ENCODE assay signal across 16 mouse cellular contexts in genomic region chr2:33892354-33892753, GRCm38 (mm10). TPM values are rescaled to one million over a fixed set of nuclear protein-coding genes. Genes with fewer than 3 reads are reported as not detected.
A peak's percentile ranks its signal among the peaks of the same experiment; 100 is the strongest.
DNase-seq lines count a peak whose midpoint lies in the region; ATAC-seq and TF ChIP-seq lines count a peak whose summit lies in the region.
"Had no signal": no experiment of that assay in that cellular context is flagged by ENCODE, and none has a peak within 500 bp of the region (broad histone marks: within the 10 kb centered on the region; RNA-seq: fewer than 3 reads in every experiment).

No protein-coding gene starts in this region.

- H3K4me1 ChIP-seq in forebrain, embryonic 13.5 days = peaks cover 5% of the 10 kb centered on the region
- H3K4me1 ChIP-seq in forebrain, embryonic 10.5 days = peaks cover 8% of the 10 kb centered on the region
- H3K4me1 ChIP-seq in midbrain, postnatal 0 days (ENCODE audit: insufficient read depth, low read length) = peaks cover 5% of the 10 kb centered on the region; the same call in 1 of the 2 replicates
- H3K4me1 ChIP-seq in midbrain, embryonic 16.5 days (ENCODE audit: control insufficient read depth, insufficient read depth, low read length) = peaks cover 7% of the 10 kb centered on the region
- peaks cover 13% of the 10 kb centered on the region for H3K4me1 ChIP-seq in forebrain, embryonic 16.5 days (replicated peaks; ENCODE audit: control insufficient read depth, insufficient read depth, low read length)
- H3K4me1 ChIP-seq in embryonic facial prominence, embryonic 10.5 days = peaks cover 6% of the 10 kb centered on the region

- H3K4me2 ChIP-seq in forebrain, embryonic 13.5 days = no peak overlapping the region
- H3K4me2 ChIP-seq in midbrain, postnatal 0 days (ENCODE audit: low read depth, low read length, poor library complexity, severe bottlenecking) = no peak overlapping the region
- H3K4me2 ChIP-seq in midbrain, embryonic 16.5 days (ENCODE audit: low read length) = no peak overlapping the region
- peak overlapping the region; percentile 24; the same call in 1 of the 2 replicates for H3K4me2 ChIP-seq in forebrain, embryonic 16.5 days (ENCODE audit: low read length)
- H3K4me2 ChIP-seq: kidney, embryonic 15.5 days; lung, embryonic 14.5 days; stomach, embryonic 15.5 days had no signal

- no peak overlapping the region for H3K9ac ChIP-seq in forebrain, embryonic 13.5 days
- no peak overlapping the region for H3K9ac ChIP-seq in midbrain, postnatal 0 days (replicated peaks; ENCODE audit: low read length, poor library complexity, severe bottlenecking)
- H3K9ac ChIP-seq in midbrain, embryonic 16.5 days (ENCODE audit: low read depth, low read length) = no peak overlapping the region
- H3K9ac ChIP-seq in forebrain, embryonic 16.5 days (replicated peaks; ENCODE audit: low read depth, low read length) = no peak overlapping the region
- H3K9ac ChIP-seq: kidney, embryonic 15.5 days; lung, embryonic 14.5 days; stomach, embryonic 15.5 days had no signal

- no peak overlapping the region for H3K27ac ChIP-seq in forebrain, embryonic 13.5 days
- no peak overlapping the region for H3K27ac ChIP-seq in forebrain, embryonic 10.5 days
- no peak overlapping the region for H3K27ac ChIP-seq in midbrain, postnatal 0 days (ENCODE audit: low read depth, low read length)
- no peak overlapping the region for H3K27ac ChIP-seq in midbrain, embryonic 16.5 days (ENCODE audit: low read length)
- peak overlapping the region; percentile 65 for H3K27ac ChIP-seq in forebrain, embryonic 16.5 days (ENCODE audit: low read length)
- no peak overlapping the region for H3K27ac ChIP-seq in embryonic facial prominence, embryonic 10.5 days (replicated peaks)
- H3K27ac ChIP-seq: kidney, embryonic 15.5 days; stomach, embryonic 15.5 days had no signal

- no peak for TF ChIP-seq CTCF in midbrain, postnatal 0 days (IDR thresholded peaks at IDR 0.05)

- 82% methylated on average over 7 of the region's 7 CpGs for WGBS in forebrain, embryonic 13.5 days
- WGBS in forebrain, embryonic 10.5 days = 83% methylated on average over 7 of the region's 7 CpGs
- 77% methylated on average over 7 of the region's 7 CpGs for WGBS in midbrain, postnatal 0 days
- 75% methylated on average over 7 of the region's 7 CpGs for WGBS in midbrain, embryonic 16.5 days
- 69% methylated on average over 7 of the region's 7 CpGs for WGBS in forebrain, embryonic 16.5 days
- WGBS in embryonic facial prominence, embryonic 10.5 days = 85% methylated on average over 7 of the region's 7 CpGs

- no peak for DNase-seq in forebrain, embryonic 10.5 days (ENCODE audit: extremely low spot score, low spot score)
- DNase-seq in midbrain, postnatal 0 days (ENCODE audit: low spot score) = peak; percentile 49
- DNase-seq in telencephalon, adult 2 months (ENCODE audit: low read depth, low spot score) = peak; percentile 69
- DNase-seq in embryonic facial prominence, embryonic 10.5 days (ENCODE audit: low spot score) = no peak
- no peak for DNase-seq in heart, postnatal 4 days
- DNase-seq: embryo, embryonic 11 days; heart, adult 18-20 months; liver; lung, embryonic 14.5 days; thymus, postnatal 4 days had no signal

- ATAC-seq in forebrain, embryonic 13.5 days = peak; percentile 42; the same call in 1 of the 2 replicates
- ATAC-seq in midbrain, postnatal 0 days (ENCODE audit: low FRiP score) = no peak
- no peak for ATAC-seq in midbrain, embryonic 16.5 days
- ATAC-seq in forebrain, embryonic 16.5 days = peak; percentile 38

- no peaks in the 10 kb centered on the region for H3K27me3 ChIP-seq in forebrain, embryonic 13.5 days
- H3K27me3 ChIP-seq in forebrain, embryonic 10.5 days (ENCODE audit: poor library complexity, severe bottlenecking) = no peaks in the 10 kb centered on the region
- no peaks in the 10 kb centered on the region for H3K27me3 ChIP-seq in midbrain, postnatal 0 days (ENCODE audit: insufficient read depth, low read length)
- H3K27me3 ChIP-seq in midbrain, embryonic 16.5 days (ENCODE audit: control insufficient read depth, insufficient read depth, low read depth, low read length) = no peaks in the 10 kb centered on the region
- no peaks in the 10 kb centered on the region for H3K27me3 ChIP-seq in forebrain, embryonic 16.5 days (replicated peaks; ENCODE audit: control insufficient read depth, insufficient read depth, low read length)
- no peaks in the 10 kb centered on the region for H3K27me3 ChIP-seq in embryonic facial prominence, embryonic 10.5 days (replicated peaks; ENCODE audit: low read depth, poor library complexity, severe bottlenecking)
- H3K27me3 ChIP-seq: kidney, embryonic 15.5 days; megakaryocyte, embryonic 14.5 days; stomach, embryonic 15.5 days had no signal

- no peaks in the 10 kb centered on the region for H3K9me3 ChIP-seq in forebrain, embryonic 13.5 days (replicated peaks)
- no peaks in the 10 kb centered on the region for H3K9me3 ChIP-seq in forebrain, embryonic 10.5 days
- H3K9me3 ChIP-seq in midbrain, postnatal 0 days (ENCODE audit: low read length) = no peaks in the 10 kb centered on the region
- H3K9me3 ChIP-seq in midbrain, embryonic 16.5 days (replicated peaks; ENCODE audit: control insufficient read depth, low read length, poor library complexity, severe bottlenecking) = no peaks in the 10 kb centered on the region; the same call in 1 of the 2 replicates
- H3K9me3 ChIP-seq in forebrain, embryonic 16.5 days (ENCODE audit: control insufficient read depth, low read length) = no peaks in the 10 kb centered on the region
- no peaks in the 10 kb centered on the region for H3K9me3 ChIP-seq in embryonic facial prominence, embryonic 10.5 days
- H3K9me3 ChIP-seq: kidney, embryonic 15.5 days; stomach, embryonic 15.5 days had no signal

- no peak overlapping the region for H3K4me3 ChIP-seq in forebrain, embryonic 13.5 days
- no peak overlapping the region for H3K4me3 ChIP-seq in forebrain, embryonic 10.5 days
- no peak overlapping the region for H3K4me3 ChIP-seq in midbrain, postnatal 0 days (ENCODE audit: low read depth, low read length)
- H3K4me3 ChIP-seq in midbrain, embryonic 16.5 days (ENCODE audit: low read depth, low read length) = no peak overlapping the region
- H3K4me3 ChIP-seq in forebrain, embryonic 16.5 days (replicated peaks; ENCODE audit: low read length) = no peak overlapping the region
- no peak overlapping the region for H3K4me3 ChIP-seq in embryonic facial prominence, embryonic 10.5 days
- H3K4me3 ChIP-seq: kidney, embryonic 15.5 days; megakaryocyte, embryonic 14.5 days; stomach, embryonic 15.5 days had no signal

- no peaks in the 10 kb centered on the region for H3K36me3 ChIP-seq in forebrain, embryonic 13.5 days (ENCODE audit: poor library complexity, severe bottlenecking)
- H3K36me3 ChIP-seq in forebrain, embryonic 10.5 days (replicated peaks) = no peaks in the 10 kb centered on the region
- no peaks in the 10 kb centered on the region for H3K36me3 ChIP-seq in midbrain, postnatal 0 days (ENCODE audit: insufficient read depth, low read length)
- H3K36me3 ChIP-seq in midbrain, embryonic 16.5 days (ENCODE audit: control insufficient read depth, insufficient read depth, low read length) = no peaks in the 10 kb centered on the region
- H3K36me3 ChIP-seq in forebrain, embryonic 16.5 days (ENCODE audit: control insufficient read depth, insufficient read depth) = no peaks in the 10 kb centered on the region
- H3K36me3 ChIP-seq in embryonic facial prominence, embryonic 10.5 days (replicated peaks) = no peaks in the 10 kb centered on the region
- H3K36me3 ChIP-seq: kidney, embryonic 15.5 days; stomach, embryonic 15.5 days had no signal

RNA-seq across cellular contexts. Expression of gene Mvb12b, which starts 4.6 kb away (rescaled TPM):
- 61.3 and 63.9 TPM in 2 replicates for polyA plus RNA-seq in forebrain, embryonic 13.5 days (2015; fragmentation: Nextera tagmentation; extraction: Ambion mirVana)
- 15.7 and 15.8 TPM in 2 replicates for polyA plus RNA-seq in forebrain, embryonic 10.5 days (2016; fragmentation: Nextera tagmentation; extraction: Ambion mirVana)
- 133 and 155 TPM in 2 replicates for total RNA-seq in midbrain, postnatal 0 days (2014; rRNA removed)
- 48.8 and 68.1 TPM in 2 replicates for polyA plus RNA-seq in midbrain, postnatal 0 days (2015; fragmentation: Nextera tagmentation; extraction: Ambion mirVana)
- 56.9 and 70.2 TPM in 2 replicates for polyA plus RNA-seq in midbrain, embryonic 16.5 days (2015; fragmentation: Nextera tagmentation; extraction: Ambion mirVana)
- polyA plus RNA-seq in forebrain, embryonic 16.5 days (2015; fragmentation: Nextera tagmentation; extraction: Ambion mirVana) = 78.1 and 84.2 TPM in 2 replicates
- 14.4 and 16.1 TPM in 2 replicates for polyA plus RNA-seq in embryonic facial prominence, embryonic 10.5 days (2016; fragmentation: Nextera tagmentation; extraction: Ambion mirVana)
- total RNA-seq in heart, postnatal 4 days (2021) = 10 to 100 TPM; 28.1 to 29.3 TPM

Comparison
In these comparisons a context has a peak if more than half of its experiments do, and no peak if none do; other contexts are left out.
1. ATAC-seq: peak in forebrain, embryonic 13.5 days (single experiment) and forebrain, embryonic 16.5 days (single experiment); none in midbrain, postnatal 0 days (single experiment) and midbrain, embryonic 16.5 days (single experiment).
2. DNase-seq: peak in midbrain, postnatal 0 days (single experiment) and telencephalon, adult 2 months (single experiment); none in forebrain, embryonic 10.5 days (single experiment), embryonic facial prominence, embryonic 10.5 days (single experiment) and heart, postnatal 4 days (single experiment).